Mouse (Mus musculus): ENCODE data around the gene 4930447C04Rik.

DNA sequence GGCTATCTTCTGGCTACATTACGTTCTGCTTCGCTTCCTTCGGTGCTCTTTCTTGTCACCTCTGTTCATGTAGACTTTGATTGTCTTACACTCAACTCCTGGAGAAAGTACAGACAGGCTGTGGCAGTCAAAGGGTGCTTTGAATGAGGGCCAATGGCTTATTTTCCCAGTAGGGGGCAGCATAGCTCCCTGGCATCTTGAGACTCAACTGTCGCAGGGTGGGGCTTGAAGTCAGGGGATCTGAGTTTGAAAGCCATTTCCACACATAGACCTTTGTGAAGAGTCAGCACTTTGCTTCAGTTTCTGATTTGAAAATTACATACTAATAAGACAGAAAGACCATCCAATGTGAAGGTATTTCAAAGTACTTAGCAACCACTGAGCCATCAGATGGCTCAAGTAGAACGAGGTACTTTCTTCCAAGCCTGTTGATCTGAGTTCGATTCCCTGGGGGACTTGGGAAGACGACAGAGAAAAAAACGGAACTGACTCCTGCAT is 105.0 kb downstream of the 4930447C04Rik start:
- TF ChIP-seq CTCF (IDR thresholded peaks at IDR 0.05; ENCODE audit: low read depth, low read length) (peak; percentile 69), POLR2A (IDR thresholded peaks at IDR 0.05; ENCODE audit: insufficient read depth, low read length) (no peak), EP300 (IDR thresholded peaks at IDR 0.05; ENCODE audit: insufficient read depth, low read depth, low read length) (no peak)
